Mouse (Mus musculus) liver, adult 2 months (tissue): Measurements from ENCODE around the gene Clstn1.

ENCODE experiments used
- CTCF ChIP-seq: fragments of 200-500 bp; IDR thresholded peaks from 2 replicates; pipeline ENCODE4 v1.5.1; 2011; ENCODE audit warnings: low read depth, low read length, control low read depth
- POLR2A ChIP-seq: fragments of 200-500 bp; IDR thresholded peaks from 2 replicates; pipeline ENCODE4 v1.6.1; 2011; ENCODE audit warnings: low read length, control low read depth; ENCODE audit not compliant: insufficient read depth; ENCODE audit errors: extremely low read depth

DNA sequence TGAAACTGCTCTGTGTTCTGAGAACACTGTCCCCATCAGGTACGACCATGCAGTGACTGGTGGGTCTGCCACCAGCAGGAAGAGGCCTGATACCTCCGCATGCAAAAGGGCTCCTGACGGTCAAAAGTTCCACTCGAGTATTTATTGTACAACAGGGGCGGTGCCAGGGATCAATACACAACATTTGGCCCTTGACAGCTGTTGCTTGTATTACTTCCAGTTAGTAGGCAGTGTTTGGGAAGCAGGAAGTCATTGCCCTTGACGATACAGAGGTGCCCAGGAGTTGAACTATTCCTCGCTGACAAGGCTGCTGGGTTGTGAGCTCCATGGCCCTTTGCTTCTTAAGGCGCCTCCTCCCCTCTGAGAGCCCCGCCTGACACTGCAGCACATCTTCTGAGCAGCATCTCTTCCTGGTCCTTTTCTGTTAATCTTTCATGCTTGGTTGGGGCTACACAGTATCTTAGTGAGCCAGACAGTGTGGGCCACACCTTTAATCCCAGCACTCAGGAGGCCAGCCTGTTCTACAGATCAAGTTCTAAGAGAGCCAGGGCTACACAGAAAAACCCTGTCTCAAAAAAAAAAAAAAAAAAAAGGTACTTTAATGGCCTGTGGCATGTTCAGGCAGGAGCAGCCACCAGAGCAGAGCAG is 39.3 kb upstream of the Clstn1 start:
- no peak for TF ChIP-seq POLR2A
- no peak for TF ChIP-seq CTCF
